9 mouse cellular contexts compared by ENCODE assay signal in the genomic region with DNA sequence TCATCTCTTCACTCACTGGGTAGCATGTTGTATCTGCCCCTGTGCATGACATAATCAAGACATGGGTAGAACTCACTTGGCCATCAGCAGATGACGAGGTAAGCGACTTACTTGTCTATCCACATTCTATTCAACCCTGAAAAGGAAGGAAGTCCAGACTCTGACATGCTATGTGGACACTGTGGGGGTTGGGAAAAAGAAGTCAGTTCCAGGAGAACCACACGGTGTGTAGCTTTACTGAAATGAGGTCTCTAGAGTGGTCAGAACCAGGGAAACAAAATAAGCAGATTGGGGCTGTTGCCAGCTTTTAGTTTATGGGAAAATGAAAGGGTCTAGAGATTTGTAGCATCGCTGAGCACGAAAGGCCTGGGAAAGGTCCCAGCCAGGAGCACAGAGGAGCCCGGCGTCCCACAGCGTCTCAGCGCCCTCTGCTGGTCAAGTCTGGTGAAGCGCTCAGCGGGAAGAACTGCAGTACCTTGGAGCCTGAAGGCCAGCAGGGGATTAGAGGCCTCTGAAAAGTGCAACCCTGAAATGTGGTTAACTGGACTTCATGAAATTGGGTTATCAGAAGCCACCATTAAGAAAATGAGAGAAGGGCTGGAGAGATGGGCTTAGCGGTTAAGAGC. TPM values are rescaled to one million over a fixed set of nuclear protein-coding genes. Genes with fewer than 3 reads are reported as not detected.
DNase-seq lines count a peak whose midpoint lies in the region; ATAC-seq lines count a peak whose summit lies in the region.
"Had no signal": no experiment of that assay in that cellular context is flagged by ENCODE, and none has a peak within 500 bp of the region (broad histone marks: within the 10 kb centered on the region; RNA-seq: fewer than 3 reads in every experiment).

No protein-coding gene starts in this region.

- peaks cover 5% of the 10 kb centered on the region; the same call in 1 of the 2 replicates for H3K27me3 ChIP-seq in heart, embryonic 12.5 days (replicated peaks)
- H3K27me3 ChIP-seq in kidney, embryonic 16.5 days (ENCODE audit: insufficient read depth, low read length), result no peaks in the 10 kb centered on the region
- no peaks in the 10 kb centered on the region for H3K27me3 ChIP-seq in liver, embryonic 11.5 days (replicated peaks; ENCODE audit: control insufficient read depth, insufficient read depth, low read length)

- H3K4me3 ChIP-seq in heart, embryonic 12.5 days, result no peak overlapping the region
- H3K4me3 ChIP-seq in kidney, embryonic 16.5 days (ENCODE audit: low read length), result no peak overlapping the region
- no peak overlapping the region for H3K4me3 ChIP-seq in liver, embryonic 11.5 days (ENCODE audit: low read depth, low read length)
- H3K4me3 ChIP-seq: erythroblast, embryonic 14.5 days had no signal

- no peak overlapping the region for H3K27ac ChIP-seq in heart, embryonic 12.5 days (ENCODE audit: poor library complexity, severe bottlenecking)
- no peak overlapping the region for H3K27ac ChIP-seq in kidney, embryonic 16.5 days (ENCODE audit: low read length)
- no peak overlapping the region for H3K27ac ChIP-seq in liver, embryonic 11.5 days (ENCODE audit: low read depth, low read length)

- no peak overlapping the region for H3K4me2 ChIP-seq in heart, embryonic 12.5 days
- H3K4me2 ChIP-seq in kidney, embryonic 16.5 days (replicated peaks; ENCODE audit: low read depth, low read length), result no peak overlapping the region
- H3K4me2 ChIP-seq in liver, embryonic 11.5 days, result no peak overlapping the region

- peaks cover 18% of the 10 kb centered on the region for H3K4me1 ChIP-seq in heart, embryonic 12.5 days (replicated peaks)
- H3K4me1 ChIP-seq in kidney, embryonic 16.5 days (ENCODE audit: insufficient read depth, low read length), result no peaks in the 10 kb centered on the region
- H3K4me1 ChIP-seq in liver, embryonic 11.5 days (replicated peaks; ENCODE audit: control insufficient read depth, insufficient read depth, low read length), result 0 out of 2 replicates have a peak, but pooled peaks cover 3% of the 10 kb centered on the region

- WGBS in heart, embryonic 12.5 days, result 5% methylated on average over 12 of the region's 12 CpGs
- WGBS in kidney, embryonic 16.5 days, result 5% methylated on average over 12 of the region's 12 CpGs
- 6% methylated on average over 12 of the region's 12 CpGs for WGBS in liver, embryonic 11.5 days

- H3K9ac ChIP-seq in heart, embryonic 12.5 days, result no peak overlapping the region
- H3K9ac ChIP-seq in kidney, embryonic 16.5 days (replicated peaks; ENCODE audit: low read length), result no peak overlapping the region
- H3K9ac ChIP-seq in liver, embryonic 11.5 days (ENCODE audit: low read depth, low read length), result no peak overlapping the region

- no peaks in the 10 kb centered on the region for H3K9me3 ChIP-seq in heart, embryonic 12.5 days (replicated peaks)
- no peaks in the 10 kb centered on the region for H3K9me3 ChIP-seq in kidney, embryonic 16.5 days (ENCODE audit: low read length)
- H3K9me3 ChIP-seq in liver, embryonic 11.5 days (ENCODE audit: control insufficient read depth, low read length), result no peaks in the 10 kb centered on the region

- ATAC-seq in erythroblast, adult 5-6 weeks (replicated peaks; ENCODE audit: low FRiP score, poor library complexity, severe bottlenecking), result peak; percentile 72
- peak; percentile 72; the same call in 1 of the 2 replicates for ATAC-seq in heart, embryonic 12.5 days (ENCODE audit: insufficient number of reproducible peaks, low FRiP score)
- ATAC-seq in kidney, embryonic 16.5 days (ENCODE audit: low FRiP score, low TSS enrichment), result peak; percentile 86
- ATAC-seq in liver, embryonic 11.5 days (replicated peaks; ENCODE audit: low FRiP score), result peak; percentile 72; the same call in 1 of the 2 replicates

- DNase-seq in CD4-positive, CD25-positive, alpha-beta regulatory T cell, adult 2 months (ENCODE audit: low read depth, low spot score), result peak; percentile 86
- peak; percentile 92 for DNase-seq in brain, adult 2 months (ENCODE audit: low read depth, low spot score)
- DNase-seq in liver, embryonic 11.5 days (ENCODE audit: low spot score), result peak; percentile 86
- peak; percentile 84 for DNase-seq in naive thymus-derived CD4-positive, alpha-beta T cell, adult 2 months (ENCODE audit: low read depth)
- peak; percentile 77 to 92 for DNase-seq in spleen, postnatal 4 days (ENCODE audit: low spot score in 2 of 2)

- no peaks in the 10 kb centered on the region for H3K36me3 ChIP-seq in heart, embryonic 12.5 days
- H3K36me3 ChIP-seq in kidney, embryonic 16.5 days (ENCODE audit: insufficient read depth, low read length), result no peaks in the 10 kb centered on the region
- no peaks in the 10 kb centered on the region for H3K36me3 ChIP-seq in liver, embryonic 11.5 days (ENCODE audit: control insufficient read depth, insufficient read depth, low read length)

RNA-seq across cellular contexts. Expression of a gene that starts 14.2 kb away (rescaled TPM):
- total RNA-seq in erythroblast, adult 5-6 weeks (2015; ENCODE audit: low replicate concordance), result 18.3 and 22.2 TPM in 2 replicates
- 6.4 and 13.3 TPM in 2 replicates for total RNA-seq in erythroblast, adult 5-6 weeks (2017; ENCODE audit: low replicate concordance)
- polyA plus RNA-seq in heart, embryonic 12.5 days (2016; fragmentation: Nextera tagmentation; extraction: Ambion mirVana), result 51.0 and 55.8 TPM in 2 replicates
- polyA plus RNA-seq in kidney, embryonic 16.5 days (2015; fragmentation: Nextera tagmentation; extraction: Ambion mirVana), result 76.1 and 77.1 TPM in 2 replicates
- polyA plus RNA-seq in liver, embryonic 11.5 days (2014; fragmentation: Nextera tagmentation; extraction: Ambion mirVana), result 54.2 and 59.8 TPM in 2 replicates

RNA-seq across cellular contexts. Expression of a gene that starts 25.3 kb away (rescaled TPM):
- not detected in 2 replicates for total RNA-seq in erythroblast, adult 5-6 weeks (2015; ENCODE audit: low replicate concordance)
- total RNA-seq in erythroblast, adult 5-6 weeks (2017; ENCODE audit: low replicate concordance), result not detected in 2 replicates
- polyA plus RNA-seq in heart, embryonic 12.5 days (2016; fragmentation: Nextera tagmentation; extraction: Ambion mirVana), result 0.89 and 1.4 TPM in 2 replicates
- 1.0 and 1.2 TPM in 2 replicates for polyA plus RNA-seq in kidney, embryonic 16.5 days (2015; fragmentation: Nextera tagmentation; extraction: Ambion mirVana)
- polyA plus RNA-seq in liver, embryonic 11.5 days (2014; fragmentation: Nextera tagmentation; extraction: Ambion mirVana), result 0.34 and 0.45 TPM in 2 replicates
- polyA plus RNA-seq: erythroblast, embryonic 14.5 days had no signal

RNA-seq across cellular contexts. Expression of a gene that starts 42.8 kb away (rescaled TPM):
- total RNA-seq in erythroblast, adult 5-6 weeks (2015; ENCODE audit: low replicate concordance), result 13.1 and 22.8 TPM in 2 replicates
- total RNA-seq in erythroblast, adult 5-6 weeks (2017; ENCODE audit: low replicate concordance), result 8.2 and 8.9 TPM in 2 replicates
- polyA plus RNA-seq in heart, embryonic 12.5 days (2016; fragmentation: Nextera tagmentation; extraction: Ambion mirVana), result 76.4 and 81.2 TPM in 2 replicates
- polyA plus RNA-seq in kidney, embryonic 16.5 days (2015; fragmentation: Nextera tagmentation; extraction: Ambion mirVana), result 50.0 and 52.6 TPM in 2 replicates
- polyA plus RNA-seq in liver, embryonic 11.5 days (2014; fragmentation: Nextera tagmentation; extraction: Ambion mirVana), result 23.1 and 26.2 TPM in 2 replicates
